Mouse (Mus musculus) liver, postnatal 0 days (tissue): Measurements from ENCODE around the gene Comtd1. TPM values are rescaled to one million over a fixed set of nuclear protein-coding genes. Genes with fewer than 3 reads are reported as not detected.

Experiments used
- ATAC-seq: fragments of 200-750 bp; cut with Nextera tagmentation; 2 replicates; pipeline ENCODE4 v1.8.0; 2017; ENCODE audit warnings: mild to moderate bottlenecking, moderate library complexity
- DNase-seq: peaks from one replicate; pipeline ENCODE4 v3.0.0-alpha.2; 2016
- H3K27ac ChIP-seq: fragments of 300-500 bp; sonication (generic); 2 replicates; pipeline ENCODE4 v1.5.1; 2014; ENCODE audit warnings: antibody characterized with exemption, moderate library complexity, mild to moderate bottlenecking, low read depth
- H3K27me3 ChIP-seq: fragments of 300-500 bp; sonication (generic); 2 replicates; pipeline ENCODE4 v1.6.1; 2014; ENCODE audit warnings: low read length, control low read depth, mixed read lengths; ENCODE audit not compliant: insufficient read depth
- H3K36me3 ChIP-seq: fragments of 300-500 bp; sonication (generic); replicated peaks from 2 replicates; pipeline ENCODE4 v1.6.1; 2014; ENCODE audit warnings: mild to moderate bottlenecking, control low read depth, low read length, moderate library complexity, mixed read lengths; ENCODE audit not compliant: insufficient read depth
- H3K4me1 ChIP-seq: fragments of 300-500 bp; sonication (generic); 2 replicates; pipeline ENCODE4 v1.6.1; 2014; ENCODE audit warnings: antibody characterized with exemption, mild to moderate bottlenecking, control low read depth; ENCODE audit not compliant: insufficient read depth
- H3K4me2 ChIP-seq: fragments of 300-500 bp; sonication (generic); 2 replicates; pipeline ENCODE4 v1.6.1; 2014; ENCODE audit warnings: low read depth, mild to moderate bottlenecking, low read length, moderate library complexity, mixed read lengths
- H3K4me3 ChIP-seq: fragments of 300-500 bp; sonication (generic); 2 replicates; pipeline ENCODE4 v1.5.1; 2014; ENCODE audit warnings: low read depth, low read length
- H3K9ac ChIP-seq: fragments of 300-500 bp; sonication (generic); replicated peaks from 2 replicates; pipeline ENCODE4 v1.6.1; 2014; ENCODE audit warnings: mild to moderate bottlenecking, moderate library complexity
- H3K9me3 ChIP-seq: fragments of 300-500 bp; sonication (generic); 2 replicates; pipeline ENCODE4 v1.6.1; 2016; ENCODE audit warnings: mild to moderate bottlenecking, control low read depth, low read length, mixed read lengths
- CTCF ChIP-seq: sonication (generic); IDR thresholded peaks from 2 replicates; pipeline ENCODE4 v1.5.1; 2016; ENCODE audit warnings: antibody characterized with exemption, low read depth
- EP300 ChIP-seq: IDR thresholded peaks from 2 replicates; pipeline ENCODE4 v1.6.1; 2016; ENCODE audit warnings: antibody characterized with exemption, low read depth, mild to moderate bottlenecking
- WGBS: fragments of 180-500 bp; shearing (Covaris S2); extraction: QIAGEN DNeasy Blood & Tissue Kit; methylation state at CpG from one replicate; pipeline ENCODE4 v1.1.7; 2014; ENCODE audit not compliant: insufficient replicate concordance; 5-methylcytosine and 5-hydroxymethylcytosine counted together
- polyA plus RNA-seq: library from polyadenylated mRNA; unstranded; fragments of >200 nt; fragmentation: Nextera tagmentation; extraction: Ambion mirVana; gene quantifications from 2 replicates; pipeline ENCODE4 v1.2.1, GENCODE M21; 2015

The Comtd1 gene
- polyA plus RNA-seq, 1 experiment from 2014 or later = 14.2 TPM

GRCm38 (mm10) chr14:21813847-21814246 lies 34.9 kb downstream of the Comtd1 start:
- H3K4me1 ChIP-seq = peaks cover 8% of the 10 kb centered on the region
- 67% methylated on average over 3 of the region's 3 CpGs for WGBS

DNA sequence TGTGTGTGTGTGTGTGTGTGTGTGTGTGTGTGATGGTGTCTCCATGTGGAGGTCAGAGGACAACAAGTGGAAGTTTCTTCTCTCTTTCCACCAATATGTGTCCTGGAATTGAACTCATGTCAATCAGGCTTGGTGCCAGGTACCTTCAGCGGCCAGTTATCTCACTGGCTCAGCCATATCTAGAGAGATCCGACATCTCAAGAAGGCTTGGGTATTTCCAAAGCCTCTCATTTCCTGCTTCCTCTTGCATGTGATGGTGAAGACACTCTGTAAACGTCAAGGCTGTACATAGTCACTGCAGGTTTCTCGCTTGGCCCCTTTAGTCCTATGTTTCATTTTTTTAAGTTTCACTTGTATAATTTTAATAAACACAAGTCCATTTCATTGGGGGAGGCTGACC lies 35.6 kb downstream of the Comtd1 start:
- TF ChIP-seq EP300 = 0 out of 2 replicates have a peak, but pooled peaks have one; percentile 20
- no peak for TF ChIP-seq CTCF
- 44% methylated on average over 4 of the region's 4 CpGs for WGBS
- DNase-seq (no peak), ATAC-seq (peak; percentile 25; the same call in 1 of the 2 replicates)
- Histone ChIP-seq H3K36me3 (no peaks in the 10 kb centered on the region), H3K27me3 (no peaks in the 10 kb centered on the region), H3K4me3 (no peak overlapping the region), H3K9me3 (no peaks in the 10 kb centered on the region), H3K27ac (peak overlapping the region; percentile 60), H3K4me1 (peaks cover 10% of the 10 kb centered on the region), H3K4me2 (no peak overlapping the region), H3K9ac (no peak overlapping the region)

More at GRCm38 (mm10) chr14:21813847-21814246, 34.9 kb downstream of the Comtd1 start:
- Histone ChIP-seq H3K4me2 (no peak overlapping the region), H3K27me3 (no peaks in the 10 kb centered on the region), H3K27ac (peak overlapping the region; percentile 60), H3K4me3 (no peak overlapping the region), H3K9ac (no peak overlapping the region), H3K9me3 (no peaks in the 10 kb centered on the region), H3K36me3 (no peaks in the 10 kb centered on the region)
- DNase-seq = no peak
- no peak for ATAC-seq
- no peak for TF ChIP-seq CTCF
- TF ChIP-seq EP300 = no peak

DNA sequence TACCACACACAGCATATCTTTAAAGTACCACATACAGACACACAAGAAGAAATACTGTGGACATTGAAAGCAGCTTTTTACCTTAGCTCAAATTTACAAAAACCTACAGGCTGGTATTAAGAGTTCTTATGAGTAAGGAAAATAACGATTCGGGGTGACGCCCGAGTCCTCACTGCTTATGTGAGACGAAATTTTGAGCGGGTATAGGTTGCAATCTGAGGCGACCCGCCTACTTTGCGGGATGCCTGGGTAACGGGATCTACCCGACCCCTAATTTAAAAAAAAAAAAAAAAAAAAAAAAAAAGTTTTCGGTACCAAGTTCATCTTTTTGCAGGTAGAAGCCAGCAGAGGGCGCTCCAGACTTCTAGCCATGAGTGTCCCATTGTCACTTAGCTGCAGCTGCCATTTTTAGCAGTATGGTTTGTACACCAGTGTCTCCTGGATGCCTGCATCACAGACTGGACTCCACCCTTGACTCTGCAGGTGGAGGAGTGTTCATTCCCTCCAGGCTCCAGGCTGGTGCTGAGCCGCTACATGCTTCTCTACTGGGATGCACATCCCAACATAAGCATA lies 36.1 kb downstream of the Comtd1 start:
- no peaks in the 10 kb centered on the region for H3K27me3 ChIP-seq
- H3K9ac ChIP-seq = no peak overlapping the region; the same call in 1 of the 2 replicates
- DNase-seq = peak; percentile 87
- ATAC-seq = peak; percentile 69
- H3K4me3 ChIP-seq = no peak overlapping the region
- WGBS = 20% methylated on average over 14 of the region's 14 CpGs
- H3K9me3 ChIP-seq = no peaks in the 10 kb centered on the region
- TF ChIP-seq CTCF (peak; percentile 87), EP300 (peak; percentile 34; the same call in 1 of the 2 replicates)
- no peaks in the 10 kb centered on the region for H3K36me3 ChIP-seq
- H3K4me1 ChIP-seq = peaks cover 14% of the 10 kb centered on the region
- H3K27ac ChIP-seq = peak overlapping the region; percentile 60; the same call in 1 of the 2 replicates
- peak overlapping the region; percentile 42 for H3K4me2 ChIP-seq

GRCm38 (mm10) chr14:21811744-21812393 lies 36.9 kb downstream of the Comtd1 start:
- ATAC-seq = no peak
- H3K4me1 ChIP-seq = peaks cover 16% of the 10 kb centered on the region
- no peak for DNase-seq
- TF ChIP-seq CTCF = no peak
- 0 out of 2 replicates have a peak overlapping the region, but pooled peaks have one; percentile 3 for H3K4me2 ChIP-seq
- 71% methylated on average over 10 of the region's 10 CpGs for WGBS
- H3K4me3 ChIP-seq = no peak overlapping the region
- H3K27ac ChIP-seq = peak overlapping the region; percentile 55
- H3K9ac ChIP-seq = no peak overlapping the region
- H3K27me3 ChIP-seq = no peaks in the 10 kb centered on the region
- H3K9me3 ChIP-seq = no peaks in the 10 kb centered on the region
- no peaks in the 10 kb centered on the region for H3K36me3 ChIP-seq

DNA sequence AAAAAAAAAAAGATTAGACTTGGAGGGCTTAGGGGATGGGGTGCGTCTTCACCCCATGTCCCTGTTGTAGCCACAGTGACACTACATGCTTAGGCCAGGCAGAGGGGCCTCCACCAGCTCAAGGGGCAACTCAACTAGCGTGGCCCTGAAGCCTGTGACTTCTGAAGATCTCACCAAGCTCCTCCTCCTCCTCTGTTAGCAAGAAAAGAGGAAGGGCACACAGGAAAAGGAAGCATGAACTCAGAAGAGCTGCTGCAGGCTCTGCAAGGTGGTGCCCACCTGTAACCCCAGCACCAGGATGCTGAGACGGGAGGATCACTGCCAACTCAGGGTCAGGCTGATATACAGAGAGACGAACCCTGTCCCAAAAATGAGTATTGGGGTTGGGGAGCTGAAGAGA lies 37.5 kb downstream of the Comtd1 start:
- no peak for ATAC-seq

DNA sequence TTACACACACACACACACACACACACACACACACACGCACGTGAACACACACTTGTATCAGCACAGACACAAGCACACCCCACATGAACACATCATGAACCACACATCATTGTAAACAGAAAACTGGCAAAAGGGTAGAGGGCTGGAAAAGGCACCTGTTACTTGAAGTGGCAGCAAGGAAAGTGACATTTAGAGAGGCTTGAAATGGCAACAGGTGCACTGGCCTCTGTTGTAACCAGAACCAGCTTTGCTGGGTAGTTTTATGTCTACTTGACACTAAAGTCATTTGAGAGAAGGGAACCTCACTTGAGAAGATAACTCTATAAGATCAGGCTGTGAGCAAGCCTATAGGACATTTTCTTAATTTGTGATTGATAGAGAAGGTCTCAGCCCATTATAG lies 39.4 kb downstream of the Comtd1 start:
- no peaks in the 10 kb centered on the region for H3K27me3 ChIP-seq
- H3K36me3 ChIP-seq = no peaks in the 10 kb centered on the region
- ATAC-seq (no peak), DNase-seq (no peak)
- H3K27ac ChIP-seq = no peak overlapping the region
- H3K9ac ChIP-seq = no peak overlapping the region
- TF ChIP-seq CTCF (no peak), EP300 (no peak)
- H3K4me2 ChIP-seq = no peak overlapping the region
- no peak overlapping the region for H3K4me3 ChIP-seq
- H3K9me3 ChIP-seq = no peaks in the 10 kb centered on the region
- peaks cover 19% of the 10 kb centered on the region for H3K4me1 ChIP-seq
- 74% methylated on average over 2 of the region's 2 CpGs for WGBS

More for the DNA sequence above, 37.5 kb downstream of the Comtd1 start:
- Histone ChIP-seq H3K27ac (peak overlapping the region; percentile 55; the same call in 1 of the 2 replicates), H3K27me3 (no peaks in the 10 kb centered on the region), H3K9ac (no peak overlapping the region), H3K4me2 (no peak overlapping the region), H3K9me3 (no peaks in the 10 kb centered on the region), H3K36me3 (no peaks in the 10 kb centered on the region), H3K4me1 (peaks cover 19% of the 10 kb centered on the region), H3K4me3 (no peak overlapping the region)
- no peak for DNase-seq
- no peak for TF ChIP-seq CTCF
- no peak for TF ChIP-seq EP300
- WGBS = 49% methylated on average over 4 of the region's 4 CpGs
